Mouse (Mus musculus) megakaryocyte, embryonic 14.5 days (primary cell): ENCODE measurements around the gene Ifrd2.

Experiments used
- FLI1 ChIP-seq: IDR thresholded peaks from 2 replicates; pipeline ENCODE4 v1.6.1; 2012; ENCODE audit warnings: low read length, inconsistent platforms, mixed read lengths
- GATA1 ChIP-seq: IDR thresholded peaks from 3 replicates; pipeline ENCODE4 v1.6.1; 2012; ENCODE audit warnings: mixed read lengths, low read length, inconsistent platforms, borderline replicate concordance

GRCm38 (mm10) chr9:107566041-107566709 is 21.3 kb upstream of the Ifrd2 start:
- no peak for TF ChIP-seq GATA1
- no peak for TF ChIP-seq FLI1
